Mouse (Mus musculus) MEL (cell line): ENCODE measurements around the gene Atp1a3. TPM values are rescaled to one million over a fixed set of nuclear protein-coding genes. Genes with fewer than 3 reads are reported as not detected.

Experiments
- DNase-seq: peaks from one replicate; pipeline ENCODE4 v3.0.0; 2011; ENCODE audit warnings: low read depth, low spot score
- H3K27ac ChIP-seq: 2 replicates; pipeline ENCODE4 v1.5.1; 2012; ENCODE audit warnings: low read depth, mild to moderate bottlenecking, control low read depth, low read length, moderate library complexity; ENCODE audit not compliant: control insufficient read depth
- H3K27me3 ChIP-seq, 2 experiments: fragments of 150-350 bp in 1 of 2; sonication (generic) in 1 of 2; 2 replicates each; pipeline ENCODE4 v1.6.1; 2012; ENCODE audit warnings: low read length in 2 of 2, mild to moderate bottlenecking in 2 of 2, improper control_type of control experiment in 1 of 2, moderate library complexity in 1 of 2; ENCODE audit not compliant: insufficient read depth in 2 of 2, control insufficient read depth in 1 of 2
- H3K36me3 ChIP-seq, 2 experiments: 2 replicates each; pipeline ENCODE4 v1.6.1; 2012 to 2014; ENCODE audit warnings: low read length in 2 of 2, improper control_type of control experiment in 1 of 2, inconsistent platforms in 1 of 2, mild to moderate bottlenecking in 1 of 2; ENCODE audit not compliant: insufficient read depth in 2 of 2, control insufficient read depth in 1 of 2
- H3K4me1 ChIP-seq, 2 experiments: fragments of 150-350 bp in 1 of 2; sonication (generic) in 1 of 2; 2 replicates each; pipeline ENCODE4 v1.6.1; 2012; ENCODE audit warnings: low read length in 2 of 2, improper control_type of control experiment in 1 of 2, mild to moderate bottlenecking in 1 of 2; ENCODE audit not compliant: insufficient read depth in 2 of 2, control insufficient read depth in 1 of 2
- H3K4me3 ChIP-seq, 2 experiments: fragments of 150-350 bp in 1 of 2; sonication (generic) in 1 of 2; 2 replicates each; pipeline ENCODE4 v1.5.1; 2012; ENCODE audit warnings: low read depth in 2 of 2, low read length in 2 of 2, mild to moderate bottlenecking in 2 of 2, moderate library complexity in 2 of 2, control low read depth in 1 of 2, improper control_type of control experiment in 1 of 2; ENCODE audit not compliant: control insufficient read depth in 1 of 2, insufficient read depth in 1 of 2
- H3K79me2 ChIP-seq: 2 replicates; pipeline ENCODE4 v1.6.1; 2012; ENCODE audit warnings: mild to moderate bottlenecking, low read length, moderate library complexity; ENCODE audit not compliant: control insufficient read depth, poor library complexity, insufficient read depth
- H3K9ac ChIP-seq: 2 replicates; pipeline ENCODE4 v1.6.1; 2012; ENCODE audit warnings: low read depth, mild to moderate bottlenecking, control low read depth, low read length, moderate library complexity; ENCODE audit not compliant: control insufficient read depth, poor library complexity, severe bottlenecking
- H3K9me3 ChIP-seq: fragments of 150-350 bp; sonication (generic); replicated peaks from 2 replicates; pipeline ENCODE4 v1.6.1; 2012; ENCODE audit warnings: mild to moderate bottlenecking, low read length, improper control_type of control experiment, moderate library complexity; ENCODE audit not compliant: insufficient read depth
- BHLHE40 ChIP-seq: IDR thresholded peaks from 2 replicates; pipeline ENCODE4 v1.6.1; 2012; ENCODE audit warnings: low read depth, mild to moderate bottlenecking, inconsistent platforms, low read length, improper control_type of control experiment, borderline replicate concordance
- CHD1 ChIP-seq: IDR thresholded peaks from 2 replicates; pipeline ENCODE4 v1.6.1; 2012; ENCODE audit warnings: low read depth, mild to moderate bottlenecking, inconsistent platforms, low read length, improper control_type of control experiment
- CHD2 ChIP-seq: IDR thresholded peaks from 2 replicates; pipeline ENCODE4 v1.6.1; 2011; ENCODE audit warnings: low read length, improper control_type of control experiment
- CTCF ChIP-seq, 3 experiments: IDR thresholded peaks in 2 of 3; conservative IDR thresholded peaks in 1 of 3; 2 replicates each; pipeline ENCODE4 v1.5.1; 2011 to 2012; ENCODE audit warnings: low read length in 3 of 3, low read depth in 2 of 3, mild to moderate bottlenecking in 2 of 3, improper control_type of control experiment in 1 of 3, inconsistent platforms in 1 of 3, mixed read lengths in 1 of 3, moderate library complexity in 1 of 3; ENCODE audit not compliant: control insufficient read depth in 1 of 3, insufficient read depth in 1 of 3, poor library complexity in 1 of 3, severe bottlenecking in 1 of 3
- E2F4 ChIP-seq: IDR thresholded peaks from 2 replicates; pipeline ENCODE4 v1.6.1; 2011; ENCODE audit warnings: low read depth, low read length, improper control_type of control experiment, borderline replicate concordance
- EP300 ChIP-seq, 2 experiments: IDR thresholded peaks; 2 replicates each; pipeline ENCODE4 v1.6.1; 2011; ENCODE audit warnings: improper control_type of control experiment in 2 of 2, low read length in 2 of 2, low read depth in 1 of 2, mild to moderate bottlenecking in 1 of 2
- ETS1 ChIP-seq: IDR thresholded peaks from 2 replicates; pipeline ENCODE4 v1.6.1; 2012; ENCODE audit warnings: low read depth, mild to moderate bottlenecking, inconsistent platforms, low read length, improper control_type of control experiment, moderate library complexity
- GABPA ChIP-seq: IDR thresholded peaks from 2 replicates; pipeline ENCODE4 v1.6.1; 2012; ENCODE audit warnings: low read depth, mild to moderate bottlenecking, inconsistent platforms, low read length, improper control_type of control experiment, moderate library complexity
- GATA1 ChIP-seq: IDR thresholded peaks from 2 replicates; pipeline ENCODE4 v1.6.1; 2011; ENCODE audit warnings: low read depth, low read length, improper control_type of control experiment
- JUND ChIP-seq: IDR thresholded peaks from 2 replicates; pipeline ENCODE4 v1.6.1; 2011; ENCODE audit warnings: low read depth, mild to moderate bottlenecking, improper control_type of control experiment, low read length
- MAFK ChIP-seq: IDR thresholded peaks from 2 replicates; pipeline ENCODE4 v1.6.1; 2011; ENCODE audit warnings: low read depth, mild to moderate bottlenecking, low read length, improper control_type of control experiment, borderline replicate concordance
- MAX ChIP-seq: IDR thresholded peaks from 2 replicates; pipeline ENCODE4 v1.6.1; 2011; ENCODE audit warnings: low read length, improper control_type of control experiment
- MXI1 ChIP-seq: IDR thresholded peaks from 2 replicates; pipeline ENCODE4 v1.6.1; 2011; ENCODE audit warnings: mild to moderate bottlenecking, low read depth, low read length, improper control_type of control experiment
- MYC ChIP-seq: IDR thresholded peaks from 2 replicates; pipeline ENCODE4 v1.6.1; 2011; ENCODE audit warnings: low read depth, mild to moderate bottlenecking, low read length, improper control_type of control experiment, moderate library complexity
- NELFE ChIP-seq: IDR thresholded peaks from 2 replicates; pipeline ENCODE4 v1.6.1; 2011; ENCODE audit warnings: low read depth, low read length, improper control_type of control experiment
- NRF1 ChIP-seq: IDR thresholded peaks from 2 replicates; pipeline ENCODE4 v1.6.1; 2014; ENCODE audit warnings: low read depth, mild to moderate bottlenecking, inconsistent platforms, low read length, improper control_type of control experiment, moderate library complexity; ENCODE audit not compliant: poor library complexity, insufficient read depth, severe bottlenecking
- POLR2A ChIP-seq, 2 experiments: IDR thresholded peaks; 2 replicates each; pipeline ENCODE4 v1.6.1; 2011 to 2012; ENCODE audit warnings: low read length in 2 of 2, mild to moderate bottlenecking in 2 of 2, control low read depth in 1 of 2, improper control_type of control experiment in 1 of 2, low read depth in 1 of 2, moderate library complexity in 1 of 2; ENCODE audit not compliant: control insufficient read depth in 1 of 2, insufficient read depth in 1 of 2, poor library complexity in 1 of 2
- POLR2AphosphoS2 ChIP-seq: IDR thresholded peaks from 2 replicates; pipeline ENCODE4 v1.6.1; 2011; ENCODE audit warnings: low read length, improper control_type of control experiment
- POLR2AphosphoS5 ChIP-seq: IDR thresholded peaks from 2 replicates; pipeline ENCODE4 v1.6.1; 2012; ENCODE audit warnings: low read depth, borderline replicate concordance, mild to moderate bottlenecking, inconsistent platforms, low read length, moderate library complexity, mixed read lengths
- RAD21 ChIP-seq: IDR thresholded peaks from 2 replicates; pipeline ENCODE4 v1.6.1; 2011; ENCODE audit warnings: mild to moderate bottlenecking, low read depth, low read length, improper control_type of control experiment
- RCOR1 ChIP-seq: IDR thresholded peaks from 2 replicates; pipeline ENCODE4 v1.6.1; 2012; ENCODE audit warnings: low read depth, mild to moderate bottlenecking, inconsistent platforms, low read length, improper control_type of control experiment
- SIN3A ChIP-seq: IDR thresholded peaks from 2 replicates; pipeline ENCODE4 v1.6.1; 2012; ENCODE audit warnings: low read length, improper control_type of control experiment, inconsistent platforms
- SMC3 ChIP-seq: IDR thresholded peaks from 2 replicates; pipeline ENCODE4 v1.6.1; 2011; ENCODE audit warnings: low read depth, low read length, improper control_type of control experiment
- TBP ChIP-seq: IDR thresholded peaks from 2 replicates; pipeline ENCODE4 v1.8.0; 2011; ENCODE audit warnings: low read depth, low read length, improper control_type of control experiment
- TCF12 ChIP-seq: IDR thresholded peaks from 2 replicates; pipeline ENCODE4 v1.6.1; 2014; ENCODE audit warnings: low read depth, mild to moderate bottlenecking, inconsistent platforms, low read length, improper control_type of control experiment, moderate library complexity
- USF1 ChIP-seq: IDR thresholded peaks from 2 replicates; pipeline ENCODE4 v1.6.1; 2014; ENCODE audit warnings: low read depth, mild to moderate bottlenecking, inconsistent platforms, low read length, improper control_type of control experiment, moderate library complexity
- USF2 ChIP-seq, 2 experiments: IDR thresholded peaks; 2 replicates each; pipeline ENCODE4 v1.6.1; 2011 to 2012; ENCODE audit warnings: improper control_type of control experiment in 2 of 2, low read length in 2 of 2, borderline replicate concordance in 1 of 2, inconsistent platforms in 1 of 2, low read depth in 1 of 2, mild to moderate bottlenecking in 1 of 2; ENCODE audit not compliant: insufficient read depth in 1 of 2
- ZC3H11A ChIP-seq: IDR thresholded peaks from 2 replicates; pipeline ENCODE4 v1.6.1; 2012; ENCODE audit warnings: low read depth, mild to moderate bottlenecking, inconsistent platforms, low read length, improper control_type of control experiment
- ZKSCAN1 ChIP-seq: IDR thresholded peaks from 2 replicates; pipeline ENCODE4 v1.6.1; 2012; ENCODE audit warnings: low read depth, mild to moderate bottlenecking, inconsistent platforms, low read length, improper control_type of control experiment, moderate library complexity
- ZMIZ1 ChIP-seq: IDR thresholded peaks from 2 replicates; pipeline ENCODE4 v1.6.1; 2012; ENCODE audit warnings: low read depth, mild to moderate bottlenecking, inconsistent platforms, low read length, improper control_type of control experiment, moderate library complexity
- ZNF384 ChIP-seq: IDR thresholded peaks from 2 replicates; pipeline ENCODE4 v1.6.1; 2012; ENCODE audit warnings: low read depth, mild to moderate bottlenecking, inconsistent platforms, low read length, improper control_type of control experiment
- polyA plus RNA-seq, 2 experiments: library from polyadenylated mRNA; stranded (reverse) in 1 of 2; unstranded in 1 of 2; fragments of >175 nt in 1 of 2; fragments of >200 nt in 1 of 2; gene quantifications; 2 replicates each; pipeline versions ENCODE4 v1.2.1 to v1.2.4; 2012; ENCODE audit warnings: low replicate concordance in 2 of 2, low read depth in 1 of 2; ENCODE audit not compliant: insufficient read length in 2 of 2, insufficient read depth in 1 of 2, missing spikeins in 1 of 2
- total RNA-seq: library from RNA; depleted of rRNA; stranded (reverse); fragments of 300-350 nt; gene quantifications from 2 replicates; pipeline ENCODE4 v1.2.3, GENCODE M21; 2012

The Atp1a3 gene
- total and polyA plus RNA-seq, 3 experiments: 0.19 to 3.5 TPM; not detected in 1

DNA sequence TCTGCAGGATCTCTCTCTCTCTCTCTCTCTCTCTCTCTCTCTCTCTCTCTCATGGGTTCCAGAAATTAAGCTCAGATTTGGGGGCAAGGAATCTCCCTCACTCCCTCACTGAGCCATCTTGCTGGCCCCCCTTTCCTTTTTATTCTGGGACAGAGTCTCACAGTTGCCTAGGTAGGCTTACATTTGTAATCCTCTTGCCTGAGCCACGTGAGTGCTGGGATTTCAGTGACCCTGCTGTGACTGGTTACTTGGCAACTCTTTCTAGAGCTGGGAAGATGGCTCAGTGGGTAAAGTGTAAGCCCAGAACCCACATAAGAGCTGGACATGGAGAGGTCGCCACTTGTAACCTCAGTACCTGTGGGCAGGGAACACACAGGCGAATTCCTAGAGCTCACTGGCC is 25.8 kb upstream of the Atp1a3 start:
- H3K27ac ChIP-seq: no peak overlapping the region

DNA sequence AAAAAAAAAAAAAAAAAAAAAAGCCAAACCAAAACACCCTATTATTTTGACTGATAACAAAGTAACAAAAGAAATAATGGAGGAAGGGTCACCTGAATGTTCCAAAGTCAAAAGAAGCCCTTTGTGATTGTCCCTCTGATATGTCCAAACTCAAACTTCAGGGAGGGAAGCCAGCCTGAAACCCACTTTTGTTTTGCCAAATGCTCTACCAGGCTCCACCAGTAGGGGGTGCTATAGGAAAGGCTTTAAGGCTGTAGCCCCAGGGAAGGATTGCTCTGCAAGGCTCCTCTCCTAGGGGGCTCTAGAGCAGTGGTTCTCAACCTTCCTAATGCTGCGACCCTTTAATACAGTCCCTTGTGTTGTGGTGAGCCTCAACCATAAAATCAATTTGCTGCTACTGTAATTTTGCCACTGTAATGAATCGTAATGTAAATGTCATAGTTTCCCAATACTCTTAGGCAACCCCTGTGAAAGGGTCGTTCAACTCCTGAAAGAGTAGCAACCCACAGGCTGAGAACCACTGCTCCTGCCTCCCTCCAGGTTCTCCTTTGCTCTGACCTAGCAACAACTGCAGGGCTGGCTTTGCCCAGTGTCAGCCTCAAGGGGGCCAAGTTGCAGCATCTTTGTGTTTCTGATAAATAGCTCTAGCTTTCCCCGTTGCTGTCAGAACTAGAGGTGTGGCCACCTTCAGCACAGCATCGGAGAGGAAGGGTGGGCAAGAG is 24.4 kb upstream of the Atp1a3 start:
- Histone ChIP-seq H3K27ac (no peak overlapping the region), H3K79me2 (no peaks in the 10 kb centered on the region), H3K27me3 (no peaks in the 10 kb centered on the region), H3K36me3 (no peaks in the 10 kb centered on the region), H3K4me3 (no peak overlapping the region), H3K4me1 (no peaks in the 10 kb centered on the region), H3K9ac (no peak overlapping the region), H3K9me3 (no peaks in the 10 kb centered on the region)
- DNase-seq: peak; percentile 81
- peak; percentile 63 for TF ChIP-seq SMC3
- TF ChIP-seq TCF12: no peak
- no peak for TF ChIP-seq POLR2AphosphoS5
- no peak for TF ChIP-seq USF2 (IDR thresholded peaks at IDR 0.05; ENCODE audit: borderline replicate concordance in 1 of 2, insufficient read depth in 1 of 2, low read depth in 1 of 2, low read length in 2 of 2)
- TF ChIP-seq MAFK: no peak
- no peak for TF ChIP-seq EP300 (IDR thresholded peaks at IDR 0.05; ENCODE audit: low read depth in 1 of 2, low read length in 2 of 2)
- TF ChIP-seq ETS1: no peak
- no peak for TF ChIP-seq RCOR1
- TF ChIP-seq POLR2A (IDR thresholded peaks at IDR 0.05; ENCODE audit: control insufficient read depth in 1 of 2, insufficient read depth in 1 of 2, low read depth in 1 of 2, low read length in 2 of 2, poor library complexity in 1 of 2): no peak
- peak; percentile 70 for TF ChIP-seq RAD21
- no peak for TF ChIP-seq GABPA
- TF ChIP-seq ZKSCAN1: no peak
- no peak for TF ChIP-seq JUND
- TF ChIP-seq ZMIZ1: no peak
- peak; percentile 86 to 96 (median 90) for TF ChIP-seq CTCF (IDR thresholded peaks at IDR 0.05 in 2 of 3, conservative IDR thresholded peaks at IDR 0.05 in 1 of 3; ENCODE audit: control insufficient read depth in 1 of 3, insufficient read depth in 1 of 3, low read depth in 2 of 3, low read length in 3 of 3, poor library complexity in 1 of 3, severe bottlenecking in 1 of 3)
- TF ChIP-seq MYC: no peak
- no peak for TF ChIP-seq NELFE
- TF ChIP-seq CHD2: no peak
- no peak for TF ChIP-seq MXI1
- peak; percentile 92 for TF ChIP-seq ZNF384
- TF ChIP-seq ZC3H11A: peak; percentile 40
- TF ChIP-seq USF1: no peak
- no peak for TF ChIP-seq CHD1
- no peak for TF ChIP-seq GATA1
- TF ChIP-seq MAX: no peak
- no peak for TF ChIP-seq NRF1
- no peak for TF ChIP-seq POLR2AphosphoS2
- peak; percentile 30; the same call in 1 of the 2 replicates for TF ChIP-seq BHLHE40

More for the DNA sequence above, 25.8 kb upstream of the Atp1a3 start:
- DNase-seq: no peak
- H3K4me1 ChIP-seq: no peaks in the 10 kb centered on the region
- no peaks in the 10 kb centered on the region for H3K79me2 ChIP-seq
- no peaks in the 10 kb centered on the region for H3K9me3 ChIP-seq
- no peaks in the 10 kb centered on the region for H3K27me3 ChIP-seq
- TF ChIP-seq MAX (no peak), SIN3A (no peak), CHD1 (no peak), POLR2A (IDR thresholded peaks at IDR 0.05; ENCODE audit: control insufficient read depth in 1 of 2, insufficient read depth in 1 of 2, low read depth in 1 of 2, low read length in 2 of 2, poor library complexity in 1 of 2) (no peak), E2F4 (no peak), CHD2 (no peak), GATA1 (no peak), TBP (no peak)
- no peaks in the 10 kb centered on the region for H3K36me3 ChIP-seq
- H3K4me3 ChIP-seq: no peak overlapping the region
- no peak overlapping the region for H3K9ac ChIP-seq
